Mouse (Mus musculus) CD4-positive naive resting alpha-beta T cell, adult 57 days (primary cell): ENCODE measurements around the gene Gm17455. TPM values are rescaled to one million over a fixed set of nuclear protein-coding genes. Genes with fewer than 3 reads are reported as not detected.

Experiments
- total RNA-seq: library from RNA; stranded (reverse); gene quantifications from one replicate; pipeline ENCODE4 v1.2.4, GENCODE M21; 2023

Gm17455 gene
- total RNA-seq = 1.6 TPM

DNA sequence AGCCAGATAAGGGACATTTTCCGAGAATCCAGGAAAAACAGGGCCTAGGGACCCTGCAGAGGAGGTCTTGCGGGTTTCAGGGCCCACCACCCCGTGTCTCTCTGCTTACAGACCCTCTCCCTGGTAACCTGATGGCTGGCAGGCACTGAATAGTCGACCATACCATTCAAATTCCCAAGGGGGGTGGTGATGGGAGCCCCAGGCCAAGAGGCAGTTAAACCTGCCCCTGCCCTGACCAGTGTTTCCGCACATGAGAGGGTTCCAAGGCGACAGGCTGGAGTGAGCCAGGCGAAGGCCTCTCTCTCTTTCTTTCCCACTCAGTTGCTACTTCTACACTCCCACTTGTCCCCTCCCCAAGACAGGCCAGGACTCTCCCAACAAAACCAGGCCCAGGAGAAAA lies at the start of gene Gm17455:
TSS of gene Gm17455 (plus strand) at position 278 of the 400 bp plus-strand sequence.

Other genes with a start within 250 kb of the Gm17455 start
- 4.3 TPM for gene Chst3, start 180.5 kb upstream of the Gm17455 start, total RNA-seq
- gene Psap, start 122.1 kb upstream of the Gm17455 start, total RNA-seq = 360 TPM
- gene Vsir, start 52.9 kb upstream of the Gm17455 start, total RNA-seq = 326 TPM